Mouse (Mus musculus): ENCODE measurements around the gene Lrrc36.

- no peak for TF ChIP-seq CTCF (IDR thresholded peaks at IDR 0.05; ENCODE audit: extremely low read depth, insufficient read depth, insufficient read length, insufficient replicate concordance)
- no peak for TF ChIP-seq POLR2A (IDR thresholded peaks at IDR 0.05; ENCODE audit: low read depth, low read length)
These were observed 55.8 kb downstream of the Lrrc36 start for GRCm38 (mm10) chr8:105469041-105469695.

All from spleen, adult 2 months (tissue).